ENCODE assay signal across 26 mouse cellular contexts in genomic region chr5:4791219-4791618, GRCm38 (mm10). TPM values are rescaled to one million over a fixed set of nuclear protein-coding genes. Genes with fewer than 3 reads are reported as not detected.
DNase-seq lines count a peak whose midpoint lies in the region; ATAC-seq and TF ChIP-seq lines count a peak whose summit lies in the region.
"Had no signal": no experiment of that assay in that cellular context is flagged by ENCODE, and none has a peak within 500 bp of the region (broad histone marks: within the 10 kb centered on the region; RNA-seq: fewer than 3 reads in every experiment).

No protein-coding gene starts in this region.

- ATAC-seq in stomach, embryonic 14.5 days (ENCODE audit: insufficient number of reproducible peaks, insufficient read depth, low FRiP score, low read depth) = peak; percentile 69
- 0 out of 2 replicates have a peak, but pooled peaks have one; percentile 21 for ATAC-seq in stomach, postnatal 0 days (ENCODE audit: low FRiP score, low TSS enrichment)
- ATAC-seq: CD4-positive, CD25-positive, alpha-beta regulatory T cell, adult 4 months; forebrain, embryonic 15.5 days; hindbrain, postnatal 0 days had no signal

- TF ChIP-seq CTCF in lung, adult 2 months (IDR thresholded peaks at IDR 0.05; ENCODE audit: insufficient read depth, low read length) = no peak
- TF ChIP-seq CTCF in stomach, postnatal 0 days (IDR thresholded peaks at IDR 0.05; ENCODE audit: low read depth) = no peak

- no peak overlapping the region for H3K4me3 ChIP-seq in lung, adult 2 months (replicated peaks; ENCODE audit: extremely low read depth, low read depth, low read length)
- no peak overlapping the region for H3K4me3 ChIP-seq in stomach, embryonic 14.5 days (ENCODE audit: low read depth, low read length)
- H3K4me3 ChIP-seq in stomach, postnatal 0 days (ENCODE audit: low read depth, low read length) = no peak overlapping the region
- H3K4me3 ChIP-seq: embryonic facial prominence, embryonic 10.5 days; embryonic facial prominence, embryonic 13.5 days; erythroblast, embryonic 14.5 days; forebrain, embryonic 12.5 days; forebrain, embryonic 15.5 days; heart, embryonic 12.5 days; heart, embryonic 15.5 days had no signal

- no peaks in the 10 kb centered on the region for H3K27me3 ChIP-seq in stomach, embryonic 14.5 days (ENCODE audit: control insufficient read depth, insufficient read depth, low read length)
- H3K27me3 ChIP-seq in stomach, postnatal 0 days (ENCODE audit: control insufficient read depth, insufficient read depth, low read length) = no peaks in the 10 kb centered on the region
- H3K27me3 ChIP-seq: embryonic facial prominence, embryonic 13.5 days; forebrain, embryonic 12.5 days; forebrain, embryonic 15.5 days; heart, embryonic 12.5 days; heart, embryonic 15.5 days had no signal

- no peaks in the 10 kb centered on the region for H3K4me1 ChIP-seq in lung, adult 2 months (ENCODE audit: control insufficient read depth, insufficient read depth, low read length)
- no peaks in the 10 kb centered on the region for H3K4me1 ChIP-seq in stomach, embryonic 14.5 days (ENCODE audit: control insufficient read depth, insufficient read depth, low read length)
- H3K4me1 ChIP-seq in stomach, postnatal 0 days (replicated peaks; ENCODE audit: control insufficient read depth, insufficient read depth) = no peaks in the 10 kb centered on the region
- H3K4me1 ChIP-seq: forebrain, embryonic 15.5 days; heart, embryonic 15.5 days had no signal

- peak; percentile 12 for DNase-seq in lung, postnatal 36 days
- DNase-seq in lung, adult 2 months = no peak
- peak; percentile 21 for DNase-seq in stomach, postnatal 0 days (ENCODE audit: low spot score)
- DNase-seq in cerebellum, postnatal 10 days = no peak
- no peak for DNase-seq in right cerebral cortex, postnatal 4 days
- DNase-seq: adrenal gland, postnatal 10 days; cerebellum, adult 11 months; cerebellum, adult 2 months; cerebellum, adult 9-11 months; cerebellum, postnatal 36 days; embryo, embryonic 11 days; gastrocnemius, postnatal 25 days; heart, adult 18-20 months; heart, postnatal 10 days; heart, postnatal 4 days had no signal

- 61% methylated on average over 3 of the region's 3 CpGs for WGBS in lung, adult 2 months
- WGBS in stomach, embryonic 14.5 days = 50% methylated on average over 3 of the region's 3 CpGs
- 48% methylated on average over 3 of the region's 3 CpGs for WGBS in stomach, postnatal 0 days

- no peak overlapping the region for H3K27ac ChIP-seq in stomach, embryonic 14.5 days (ENCODE audit: low read length)
- H3K27ac ChIP-seq in stomach, postnatal 0 days (replicated peaks) = no peak overlapping the region
- H3K27ac ChIP-seq: embryonic facial prominence, embryonic 10.5 days; embryonic facial prominence, embryonic 13.5 days; forebrain, embryonic 12.5 days; forebrain, embryonic 15.5 days; heart, embryonic 15.5 days; hindbrain, embryonic 14.5 days; hindbrain, postnatal 0 days had no signal

- no peak overlapping the region for H3K4me2 ChIP-seq in stomach, embryonic 14.5 days (replicated peaks; ENCODE audit: low read depth, low read length)
- H3K4me2 ChIP-seq in stomach, postnatal 0 days (replicated peaks; ENCODE audit: low read depth) = no peak overlapping the region
- H3K4me2 ChIP-seq: embryonic facial prominence, embryonic 13.5 days; forebrain, embryonic 12.5 days; forebrain, embryonic 15.5 days; heart, embryonic 12.5 days; heart, embryonic 15.5 days; hindbrain, embryonic 14.5 days had no signal

- H3K9me3 ChIP-seq in stomach, embryonic 14.5 days (ENCODE audit: control insufficient read depth, low read depth, low read length) = no peaks in the 10 kb centered on the region
- no peaks in the 10 kb centered on the region for H3K9me3 ChIP-seq in stomach, postnatal 0 days (ENCODE audit: control insufficient read depth, low read length)
- H3K9me3 ChIP-seq: embryonic facial prominence, embryonic 10.5 days; embryonic facial prominence, embryonic 13.5 days; forebrain, embryonic 12.5 days; forebrain, embryonic 15.5 days; heart, embryonic 12.5 days; heart, embryonic 15.5 days had no signal

- no peak for TF ChIP-seq POLR2A in lung, adult 2 months (IDR thresholded peaks at IDR 0.05; ENCODE audit: borderline replicate concordance, extremely low read depth, low read depth, low read length)

- H3K9ac ChIP-seq in stomach, embryonic 14.5 days (replicated peaks; ENCODE audit: low read depth, low read length) = no peak overlapping the region
- H3K9ac ChIP-seq in stomach, postnatal 0 days (ENCODE audit: low read length) = no peak overlapping the region
- H3K9ac ChIP-seq: embryonic facial prominence, embryonic 13.5 days; forebrain, embryonic 12.5 days; forebrain, embryonic 15.5 days; heart, embryonic 12.5 days; heart, embryonic 15.5 days; hindbrain, embryonic 14.5 days had no signal

- no peak for TF ChIP-seq EP300 in stomach, postnatal 0 days (optimal IDR thresholded peaks at IDR 0.05)

- no peaks in the 10 kb centered on the region for H3K36me3 ChIP-seq in stomach, embryonic 14.5 days (ENCODE audit: control insufficient read depth, insufficient read depth, low read length)
- H3K36me3 ChIP-seq in stomach, postnatal 0 days (ENCODE audit: control insufficient read depth, insufficient read depth, low read length) = no peaks in the 10 kb centered on the region
- H3K36me3 ChIP-seq: embryonic facial prominence, embryonic 10.5 days; embryonic facial prominence, embryonic 13.5 days; forebrain, embryonic 12.5 days; forebrain, embryonic 15.5 days; heart, embryonic 12.5 days; heart, embryonic 15.5 days had no signal

RNA-seq across cellular contexts. Expression of gene Fzd1, which starts 33.4 kb away (rescaled TPM):
- 54.6 and 63.6 TPM in 2 replicates for polyA plus RNA-seq in lung, adult 2 months (2012; rRNA removed)
- polyA plus RNA-seq in stomach, embryonic 14.5 days (2014; fragmentation: Nextera tagmentation; extraction: Ambion mirVana) = 25.7 and 34.6 TPM in 2 replicates
- polyA plus RNA-seq in stomach, postnatal 0 days (2015; fragmentation: Nextera tagmentation; extraction: Ambion mirVana) = 18.5 and 19.6 TPM in 2 replicates
- polyA plus RNA-seq: CD4-positive, CD25-positive, alpha-beta regulatory T cell, adult 4 months had no signal

Comparison
In these comparisons a context has a peak if more than half of its experiments do, and no peak if none do; other contexts are left out.
1. DNase-seq: peak in lung, postnatal 36 days (single experiment) and stomach, postnatal 0 days (single experiment); none in lung, adult 2 months (single experiment), cerebellum, postnatal 10 days (0 of 2) and right cerebral cortex, postnatal 4 days (single experiment).